Mouse (Mus musculus): Measurements from ENCODE around the gene Olfr418. TPM values are rescaled to one million over a fixed set of nuclear protein-coding genes. Genes with fewer than 3 reads are reported as not detected.

The Olfr418 gene
- not detected for polyA plus RNA-seq (2015; fragmentation: Illumina TruSeq; extraction: RNeasy Lipid Tissue Mini Kit (QIAGEN cat#74804); ENCODE audit: insufficient read depth, low read depth, low replicate concordance)

GRCm38 (mm10) chr1:173265701-173266100 is at the start of gene Olfr418:
Olfr418 (plus strand) TSS chr1:173266001.

GRCm38 (mm10) chr1:173227081-173227480 is 38.7 kb upstream of the Olfr418 start, which contains the start of gene Fcer1a:
Fcer1a (minus strand) TSS chr1:173227214.

GRCm38 (mm10) chr1:173277677-173278076 is 11.9 kb downstream of the Olfr418 start, which contains the start of gene Mptx2:
Mptx2 (minus strand) TSS chr1:173277777.

Other genes starting within 250 kb of the Olfr418 start
- not detected for gene Olfr1408, start 128.6 kb upstream of the Olfr418 start, polyA plus RNA-seq (2015; fragmentation: Illumina TruSeq; extraction: RNeasy Lipid Tissue Mini Kit (QIAGEN cat#74804); ENCODE audit: insufficient read depth, low read depth, low replicate concordance)
- gene Olfr1406, start 75.4 kb upstream of the Olfr418 start, polyA plus RNA-seq (2015; fragmentation: Illumina TruSeq; extraction: RNeasy Lipid Tissue Mini Kit (QIAGEN cat#74804); ENCODE audit: insufficient read depth, low read depth, low replicate concordance) = not detected
- gene Olfr218, start 68.2 kb upstream of the Olfr418 start, polyA plus RNA-seq (2015; fragmentation: Illumina TruSeq; extraction: RNeasy Lipid Tissue Mini Kit (QIAGEN cat#74804); ENCODE audit: insufficient read depth, low read depth, low replicate concordance) = not detected
- not detected for gene Olfr1404, start 53.6 kb upstream of the Olfr418 start, polyA plus RNA-seq (2015; fragmentation: Illumina TruSeq; extraction: RNeasy Lipid Tissue Mini Kit (QIAGEN cat#74804); ENCODE audit: insufficient read depth, low read depth, low replicate concordance)
- gene Fcer1a, start 38.8 kb upstream of the Olfr418 start, polyA plus RNA-seq (2015; fragmentation: Illumina TruSeq; extraction: RNeasy Lipid Tissue Mini Kit (QIAGEN cat#74804); ENCODE audit: insufficient read depth, low read depth, low replicate concordance) = not detected
- gene Mptx2, start 11.8 kb downstream of the Olfr418 start, polyA plus RNA-seq (2015; fragmentation: Illumina TruSeq; extraction: RNeasy Lipid Tissue Mini Kit (QIAGEN cat#74804); ENCODE audit: insufficient read depth, low read depth, low replicate concordance) = not detected
- 5.7 TPM for gene Ackr1, start 67.7 kb downstream of the Olfr418 start, polyA plus RNA-seq (2015; fragmentation: Illumina TruSeq; extraction: RNeasy Lipid Tissue Mini Kit (QIAGEN cat#74804); ENCODE audit: insufficient read depth, low read depth, low replicate concordance)
- not detected for gene Aim2, start 84.9 kb downstream of the Olfr418 start, polyA plus RNA-seq (2015; fragmentation: Illumina TruSeq; extraction: RNeasy Lipid Tissue Mini Kit (QIAGEN cat#74804); ENCODE audit: insufficient read depth, low read depth, low replicate concordance)
- gene Cadm3, start 101.7 kb downstream of the Olfr418 start, polyA plus RNA-seq (2015; fragmentation: Illumina TruSeq; extraction: RNeasy Lipid Tissue Mini Kit (QIAGEN cat#74804); ENCODE audit: insufficient read depth, low read depth, low replicate concordance) = 6.4 TPM
- gene Ifi206, start 225.0 kb downstream of the Olfr418 start, polyA plus RNA-seq (2015; fragmentation: Illumina TruSeq; extraction: RNeasy Lipid Tissue Mini Kit (QIAGEN cat#74804); ENCODE audit: insufficient read depth, low read depth, low replicate concordance) = 0.28 TPM